Mouse (Mus musculus): ENCODE data around the gene Tmem238l. TPM values are rescaled to one million over a fixed set of nuclear protein-coding genes. Genes with fewer than 3 reads are reported as not detected.

The Tmem238l gene
- total RNA-seq, 1 experiment: not detected

- peaks cover 3 to 8% of the 10 kb centered on the region in 2 experiments; a peak in 1 of 4 replicates for H3K4me1 ChIP-seq (ENCODE audit: control insufficient read depth in 2 of 2, insufficient read depth in 2 of 2, low read length in 2 of 2, poor library complexity in 1 of 2)
- no peak overlapping the region for H3K27ac ChIP-seq (ENCODE audit: insufficient read depth, low read depth, low read length, poor library complexity, severe bottlenecking)
- no peaks in the 10 kb centered on the region for H3K9me3 ChIP-seq (ENCODE audit: control insufficient read depth, insufficient read depth, low read depth, low read length)
- TF ChIP-seq CHD2 (IDR thresholded peaks at IDR 0.05; ENCODE audit: low read depth, low read length) (no peak), MAFK (IDR thresholded peaks at IDR 0.05; ENCODE audit: insufficient read depth, low read depth, low read length) (no peak), ZNF384 (IDR thresholded peaks at IDR 0.05; ENCODE audit: low read depth, low read length) (no peak), ZC3H11A (IDR thresholded peaks at IDR 0.05; ENCODE audit: borderline replicate concordance, low read depth, low read length) (no peak)
- peak; percentile 85 for DNase-seq (ENCODE audit: low read depth, low spot score)
- H3K4me3 ChIP-seq (ENCODE audit: insufficient read depth in 1 of 2, low read depth in 1 of 2, low read length in 2 of 2, poor library complexity in 1 of 2, severe bottlenecking in 1 of 2): no peak overlapping the region
- H3K9ac ChIP-seq (ENCODE audit: insufficient read depth, low read depth, low read length, poor library complexity, severe bottlenecking): no peak overlapping the region
- in situ Hi-C loops (cut with MboI; ENCODE audit: low sequenced_read_pairs in 2 of 2, unreplicated experiment in 2 of 2): no loop called here
- no peaks in the 10 kb centered on the region for H3K36me3 ChIP-seq (ENCODE audit: control insufficient read depth, insufficient read depth, low read length, poor library complexity, severe bottlenecking)
These were observed 10.2 kb downstream of the Tmem238l start for GRCm38 (mm10) chr11:66966500-66967116.

GRCm38 (mm10) chr11:66968575-66968974 is 12.1 kb downstream of the Tmem238l start:
- Histone ChIP-seq H3K9ac (ENCODE audit: insufficient read depth, low read depth, low read length, poor library complexity, severe bottlenecking) (no peak overlapping the region), H3K27ac (ENCODE audit: insufficient read depth, low read depth, low read length, poor library complexity, severe bottlenecking) (no peak overlapping the region), H3K4me1 (ENCODE audit: control insufficient read depth in 2 of 2, insufficient read depth in 2 of 2, low read length in 2 of 2, poor library complexity in 1 of 2) (peaks cover 3 to 8% of the 10 kb centered on the region in 2 experiments; a peak in 1 of 4 replicates), H3K36me3 (ENCODE audit: control insufficient read depth, insufficient read depth, low read length, poor library complexity, severe bottlenecking) (no peaks in the 10 kb centered on the region), H3K4me3 (ENCODE audit: insufficient read depth in 1 of 2, low read depth in 1 of 2, low read length in 2 of 2, poor library complexity in 1 of 2, severe bottlenecking in 1 of 2) (no peak overlapping the region), H3K9me3 (ENCODE audit: control insufficient read depth, insufficient read depth, low read depth, low read length) (no peaks in the 10 kb centered on the region)
- no peak for DNase-seq (ENCODE audit: low read depth, low spot score)
- in situ Hi-C loops (cut with MboI; ENCODE audit: low sequenced_read_pairs in 2 of 2, unreplicated experiment in 2 of 2): no loop called here
- TF ChIP-seq ZNF384 (IDR thresholded peaks at IDR 0.05; ENCODE audit: low read depth, low read length) (no peak), MAFK (IDR thresholded peaks at IDR 0.05; ENCODE audit: insufficient read depth, low read depth, low read length) (no peak), ZC3H11A (IDR thresholded peaks at IDR 0.05; ENCODE audit: borderline replicate concordance, low read depth, low read length) (no peak), CHD2 (IDR thresholded peaks at IDR 0.05; ENCODE audit: low read depth, low read length) (no peak)

GRCm38 (mm10) chr11:66973507-66973906 is 17.1 kb downstream of the Tmem238l start:
- in situ Hi-C loops (cut with MboI; ENCODE audit: low sequenced_read_pairs in 2 of 2, unreplicated experiment in 2 of 2): no loop called here
- TF ChIP-seq ZC3H11A (IDR thresholded peaks at IDR 0.05; ENCODE audit: borderline replicate concordance, low read depth, low read length) (no peak), HCFC1 (IDR thresholded peaks at IDR 0.05; ENCODE audit: borderline replicate concordance, insufficient read depth, low read length) (no peak), ZNF384 (IDR thresholded peaks at IDR 0.05; ENCODE audit: low read depth, low read length) (no peak), MAFK (IDR thresholded peaks at IDR 0.05; ENCODE audit: insufficient read depth, low read depth, low read length) (no peak), CHD2 (IDR thresholded peaks at IDR 0.05; ENCODE audit: low read depth, low read length) (no peak)
- no peak overlapping the region for H3K4me3 ChIP-seq (ENCODE audit: insufficient read depth in 1 of 2, low read depth in 1 of 2, low read length in 2 of 2, poor library complexity in 1 of 2, severe bottlenecking in 1 of 2)
- no peak for DNase-seq (ENCODE audit: low read depth, low spot score)
- peaks cover 0 to 4% of the 10 kb centered on the region in 2 experiments; a peak in 1 of 4 replicates for H3K4me1 ChIP-seq (ENCODE audit: control insufficient read depth in 2 of 2, insufficient read depth in 2 of 2, low read length in 2 of 2, poor library complexity in 1 of 2)
- H3K9me3 ChIP-seq (ENCODE audit: control insufficient read depth, insufficient read depth, low read depth, low read length): no peaks in the 10 kb centered on the region
- H3K27ac ChIP-seq (ENCODE audit: insufficient read depth, low read depth, low read length, poor library complexity, severe bottlenecking): no peak overlapping the region
- H3K9ac ChIP-seq (ENCODE audit: insufficient read depth, low read depth, low read length, poor library complexity, severe bottlenecking): no peak overlapping the region
- H3K36me3 ChIP-seq (ENCODE audit: control insufficient read depth, insufficient read depth, low read length, poor library complexity, severe bottlenecking): no peaks in the 10 kb centered on the region

- no peak for TF ChIP-seq MAFK (IDR thresholded peaks at IDR 0.05; ENCODE audit: insufficient read depth, low read depth, low read length)
- TF ChIP-seq HCFC1 (IDR thresholded peaks at IDR 0.05; ENCODE audit: borderline replicate concordance, insufficient read depth, low read length): no peak
- TF ChIP-seq ZC3H11A (IDR thresholded peaks at IDR 0.05; ENCODE audit: borderline replicate concordance, low read depth, low read length): no peak
- TF ChIP-seq ZNF384 (IDR thresholded peaks at IDR 0.05; ENCODE audit: low read depth, low read length): no peak
- no peak for TF ChIP-seq CHD2 (IDR thresholded peaks at IDR 0.05; ENCODE audit: low read depth, low read length)
- in situ Hi-C loops (cut with MboI; ENCODE audit: low sequenced_read_pairs in 2 of 2, unreplicated experiment in 2 of 2): no loop called here
- no peak for DNase-seq (ENCODE audit: low read depth, low spot score)
- no peaks in the 10 kb centered on the region for H3K9me3 ChIP-seq (ENCODE audit: control insufficient read depth, insufficient read depth, low read depth, low read length)
- H3K27ac ChIP-seq (ENCODE audit: insufficient read depth, low read depth, low read length, poor library complexity, severe bottlenecking): no peak overlapping the region
- no peak overlapping the region for H3K9ac ChIP-seq (ENCODE audit: insufficient read depth, low read depth, low read length, poor library complexity, severe bottlenecking)
- no peak overlapping the region for H3K4me3 ChIP-seq (ENCODE audit: insufficient read depth in 1 of 2, low read depth in 1 of 2, low read length in 2 of 2, poor library complexity in 1 of 2, severe bottlenecking in 1 of 2)
- H3K36me3 ChIP-seq (ENCODE audit: control insufficient read depth, insufficient read depth, low read length, poor library complexity, severe bottlenecking): no peaks in the 10 kb centered on the region
- no peaks in the 10 kb centered on the region for H3K4me1 ChIP-seq (ENCODE audit: control insufficient read depth in 2 of 2, insufficient read depth in 2 of 2, low read length in 2 of 2, poor library complexity in 1 of 2)
These were observed 19.3 kb downstream of the Tmem238l start for GRCm38 (mm10) chr11:66975606-66976330.
